ENCODE assay signal across 30 mouse cellular contexts in the genomic region with DNA sequence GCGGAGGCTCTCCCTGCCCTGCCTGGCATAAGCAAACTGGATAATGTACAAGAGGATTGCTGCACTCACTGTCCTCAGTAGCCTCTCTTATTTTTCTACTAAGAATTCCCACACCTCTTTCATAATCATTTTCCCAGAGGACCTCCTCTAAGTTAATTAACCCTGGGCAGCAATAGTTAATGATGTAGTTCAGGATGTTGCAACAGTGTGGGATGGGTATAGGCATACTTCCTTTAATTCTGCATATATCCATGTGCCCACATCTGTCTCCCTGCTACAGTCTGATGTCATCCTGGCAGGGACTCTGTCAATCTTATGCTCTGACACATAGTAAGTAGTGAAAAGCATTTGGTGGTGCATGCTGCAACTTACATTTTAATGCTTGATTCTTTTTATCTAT. TPM values are rescaled to one million over a fixed set of nuclear protein-coding genes. Genes with fewer than 3 reads are reported as not detected.
DNase-seq lines count a peak whose midpoint lies in the region; ATAC-seq and TF ChIP-seq lines count a peak whose summit lies in the region.
"Had no signal": no experiment of that assay in that cellular context is flagged by ENCODE, and none has a peak within 500 bp of the region (broad histone marks: within the 10 kb centered on the region; RNA-seq: fewer than 3 reads in every experiment).

No protein-coding gene starts in this region.

- TF ChIP-seq EP300 in liver, postnatal 0 days (IDR thresholded peaks at IDR 0.05; ENCODE audit: low read depth) = no peak

- H3K27ac ChIP-seq in heart, embryonic 11.5 days (ENCODE audit: low read depth, low read length) = no peak overlapping the region
- no peak overlapping the region for H3K27ac ChIP-seq in liver, postnatal 0 days (ENCODE audit: low read depth)
- H3K27ac ChIP-seq: gastrocnemius, adult 2 months; heart, adult 2 months; heart, embryonic 15.5 days; hindbrain, embryonic 15.5 days had no signal

- no peak overlapping the region for H3K9ac ChIP-seq in heart, embryonic 11.5 days (ENCODE audit: low read depth, low read length)
- no peak overlapping the region for H3K9ac ChIP-seq in liver, postnatal 0 days (replicated peaks)
- H3K9ac ChIP-seq: forebrain, postnatal 0 days; heart, embryonic 12.5 days; heart, embryonic 15.5 days; hindbrain, embryonic 15.5 days had no signal

- no peak for TF ChIP-seq CTCF in liver, postnatal 0 days (IDR thresholded peaks at IDR 0.05; ENCODE audit: low read depth)

- ATAC-seq in common myeloid progenitor, adult 5-6 weeks (replicated peaks; ENCODE audit: low read depth, poor library complexity, severe bottlenecking) = peak; percentile 40
- peak; percentile 89 for ATAC-seq in granulocyte monocyte progenitor cell, adult 5-6 weeks (replicated peaks; ENCODE audit: poor library complexity, severe bottlenecking)
- no peak for ATAC-seq in heart, embryonic 11.5 days (replicated peaks; ENCODE audit: insufficient number of reproducible peaks, low FRiP score, low TSS enrichment)
- no peak for ATAC-seq in liver, postnatal 0 days
- ATAC-seq: forebrain, embryonic 14.5 days; forebrain, postnatal 0 days; intestine, postnatal 0 days had no signal

- no peaks in the 10 kb centered on the region for H3K9me3 ChIP-seq in heart, embryonic 11.5 days (replicated peaks; ENCODE audit: control insufficient read depth, low read length)
- no peaks in the 10 kb centered on the region for H3K9me3 ChIP-seq in liver, postnatal 0 days (ENCODE audit: low read length)
- H3K9me3 ChIP-seq: heart, embryonic 12.5 days; heart, embryonic 15.5 days; hindbrain, embryonic 15.5 days had no signal

- H3K36me3 ChIP-seq in heart, embryonic 11.5 days (ENCODE audit: control insufficient read depth, insufficient read depth, low read length) = no peaks in the 10 kb centered on the region
- H3K36me3 ChIP-seq in liver, postnatal 0 days (replicated peaks; ENCODE audit: insufficient read depth, low read length) = no peaks in the 10 kb centered on the region
- H3K36me3 ChIP-seq: heart, embryonic 12.5 days; heart, embryonic 15.5 days; hindbrain, embryonic 15.5 days had no signal

- H3K4me2 ChIP-seq in heart, embryonic 11.5 days = no peak overlapping the region
- H3K4me2 ChIP-seq in liver, postnatal 0 days (ENCODE audit: low read depth, low read length) = no peak overlapping the region
- H3K4me2 ChIP-seq: heart, embryonic 12.5 days; heart, embryonic 15.5 days; hindbrain, embryonic 15.5 days had no signal

- peak; percentile 22 for DNase-seq in MN1 (ENCODE audit: low spot score)
- DNase-seq in spleen, postnatal 36 days (ENCODE audit: low spot score in 2 of 2) = no peak
- DNase-seq in liver, postnatal 0 days = no peak
- DNase-seq: adrenal gland, adult 8-10 months; adrenal gland, postnatal 25 days; cerebellum, adult 11-12 months; cerebellum, adult 8-10 months; cerebellum, postnatal 10 days; cerebellum, postnatal 36 days; forebrain, postnatal 0 days; gastrocnemius, adult 2 months; gastrocnemius, postnatal 14 days; heart, adult 2 months; heart, postnatal 10 days; heart, postnatal 36 days had no signal

- H3K4me3 ChIP-seq in heart, embryonic 11.5 days (ENCODE audit: low read depth, low read length) = no peak overlapping the region
- H3K4me3 ChIP-seq in liver, postnatal 0 days (ENCODE audit: low read depth, low read length) = no peak overlapping the region
- H3K4me3 ChIP-seq: gastrocnemius, adult 2 months; heart, adult 2 months; heart, embryonic 12.5 days; heart, embryonic 15.5 days; hindbrain, embryonic 15.5 days had no signal

- H3K27me3 ChIP-seq in heart, embryonic 11.5 days (ENCODE audit: control insufficient read depth, insufficient read depth, low read length) = no peaks in the 10 kb centered on the region
- H3K27me3 ChIP-seq in liver, postnatal 0 days (ENCODE audit: insufficient read depth, low read length) = no peaks in the 10 kb centered on the region
- H3K27me3 ChIP-seq: heart, embryonic 12.5 days; heart, embryonic 15.5 days; hindbrain, embryonic 15.5 days had no signal

- WGBS in heart, embryonic 11.5 days (ENCODE audit: insufficient replicate concordance) = 100% methylated on average over 1 of the region's 1 CpGs
- WGBS in liver, postnatal 0 days (ENCODE audit: insufficient replicate concordance) = 90% methylated on average over 1 of the region's 1 CpGs

- H3K4me1 ChIP-seq in heart, embryonic 11.5 days (ENCODE audit: control insufficient read depth, insufficient read depth, low read length) = no peaks in the 10 kb centered on the region
- no peaks in the 10 kb centered on the region for H3K4me1 ChIP-seq in liver, postnatal 0 days (ENCODE audit: insufficient read depth)
- H3K4me1 ChIP-seq: heart, embryonic 15.5 days; hindbrain, embryonic 15.5 days had no signal

RNA-seq across cellular contexts. Expression of gene Dnase1l3, which starts 13.1 kb away (rescaled TPM):
- not detected in 2 replicates for total RNA-seq in common myeloid progenitor, adult 5-6 weeks (2017)
- total RNA-seq in granulocyte monocyte progenitor cell, adult 5-6 weeks (2014; fragmentation: Nextera tagmentation) = 0.15 TPM in 1 of 2 replicates, not detected in the other
- total RNA-seq in granulocyte monocyte progenitor cell, adult 5-6 weeks (2017) = not detected in 2 replicates
- 0.06 TPM in 1 of 2 replicates, not detected in the other for polyA plus RNA-seq in heart, embryonic 11.5 days (2014; fragmentation: Nextera tagmentation; extraction: Ambion mirVana)
- 12.1 and 13.2 TPM in 2 replicates for polyA plus RNA-seq in liver, postnatal 0 days (2015; fragmentation: Nextera tagmentation; extraction: Ambion mirVana)
- total RNA-seq: forebrain, postnatal 0 days; gastrocnemius, adult 2 months; heart, postnatal 10 days had no signal
- polyA plus RNA-seq: forebrain, embryonic 11.5 days had no signal

RNA-seq across cellular contexts. Expression of gene Abhd6, which starts 21.5 kb away (rescaled TPM):
- total RNA-seq in common myeloid progenitor, adult 5-6 weeks (2017) = 1.4 and 1.8 TPM in 2 replicates
- total RNA-seq in granulocyte monocyte progenitor cell, adult 5-6 weeks (2014; fragmentation: Nextera tagmentation) = not detected in 2 replicates
- total RNA-seq in granulocyte monocyte progenitor cell, adult 5-6 weeks (2017) = 1.5 TPM in 1 of 2 replicates, not detected in the other
- 9.4 and 10.2 TPM in 2 replicates for polyA plus RNA-seq in heart, embryonic 11.5 days (2014; fragmentation: Nextera tagmentation; extraction: Ambion mirVana)
- 29.8 and 34.0 TPM in 2 replicates for polyA plus RNA-seq in liver, postnatal 0 days (2015; fragmentation: Nextera tagmentation; extraction: Ambion mirVana)

RNA-seq across cellular contexts. Expression of gene Gm45521, which starts 24.1 kb away (rescaled TPM):
- total RNA-seq in common myeloid progenitor, adult 5-6 weeks (2017) = not detected in 2 replicates
- total RNA-seq in granulocyte monocyte progenitor cell, adult 5-6 weeks (2014; fragmentation: Nextera tagmentation) = not detected in 2 replicates
- not detected in 2 replicates for total RNA-seq in granulocyte monocyte progenitor cell, adult 5-6 weeks (2017)
- polyA plus RNA-seq in heart, embryonic 11.5 days (2014; fragmentation: Nextera tagmentation; extraction: Ambion mirVana) = 0.33 TPM in 1 of 2 replicates, not detected in the other
- not detected in 2 replicates for polyA plus RNA-seq in liver, postnatal 0 days (2015; fragmentation: Nextera tagmentation; extraction: Ambion mirVana)
- total RNA-seq: adrenal gland, adult 8-10 months; adrenal gland, postnatal 25 days; forebrain, postnatal 0 days; gastrocnemius, adult 2 months; gastrocnemius, postnatal 14 days; gastrocnemius, postnatal 4 days; heart, adult 2 months; heart, postnatal 10 days; heart, postnatal 36 days had no signal
- polyA plus RNA-seq: embryonic facial prominence, embryonic 11.5 days; embryonic facial prominence, embryonic 14.5 days; forebrain, embryonic 11.5 days; forebrain, postnatal 0 days; frontal cortex, adult 2 months; heart, adult 2 months; heart, embryonic 12.5 days; heart, embryonic 15.5 days; hindbrain, embryonic 11.5 days; hindbrain, embryonic 15.5 days; intestine, embryonic 14.5 days; intestine, postnatal 0 days had no signal

Comparison
In these comparisons a context has a peak if more than half of its experiments do, and no peak if none do; other contexts are left out.
1. ATAC-seq: peak in common myeloid progenitor, adult 5-6 weeks (single experiment) and granulocyte monocyte progenitor cell, adult 5-6 weeks (single experiment); none in heart, embryonic 11.5 days (single experiment) and liver, postnatal 0 days (single experiment).